Mouse (Mus musculus) urinary bladder, postnatal 10 days (tissue): ENCODE measurements around the gene Gm9789.
"Not testable (repeated sequence)": the region's sequence is repeated elsewhere in the genome, so short reads cannot be mapped to it uniquely, and the experiment has no call there.

ENCODE experiments used
- DNase-seq: peaks from one replicate; pipeline ENCODE4 v3.0.0; 2022; ENCODE audit warnings: low spot score

The Gm9789 gene

DNA sequence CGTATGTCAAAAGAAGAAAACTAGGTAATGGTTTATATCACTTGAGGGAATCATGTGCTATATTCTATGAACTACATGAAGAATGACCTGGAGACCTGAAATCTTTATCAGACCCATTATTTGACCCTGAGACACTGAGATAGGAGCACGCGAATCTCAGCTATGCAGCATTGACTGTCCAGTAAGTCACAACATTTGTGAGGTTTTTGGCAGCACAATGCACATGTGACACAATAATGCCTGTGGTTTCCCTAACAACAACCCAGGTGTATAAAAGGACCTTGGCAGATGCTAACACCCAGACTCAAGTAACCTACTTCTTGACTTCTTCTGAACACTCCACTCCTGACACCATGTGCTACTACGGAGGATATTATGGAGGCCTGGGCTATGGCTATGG lies at the start of gene Gm9789:
Gene Gm9789 (plus strand): TSS at position 301 of the 400 bp plus-strand sequence.
- DNase-seq = no peak

DNA sequence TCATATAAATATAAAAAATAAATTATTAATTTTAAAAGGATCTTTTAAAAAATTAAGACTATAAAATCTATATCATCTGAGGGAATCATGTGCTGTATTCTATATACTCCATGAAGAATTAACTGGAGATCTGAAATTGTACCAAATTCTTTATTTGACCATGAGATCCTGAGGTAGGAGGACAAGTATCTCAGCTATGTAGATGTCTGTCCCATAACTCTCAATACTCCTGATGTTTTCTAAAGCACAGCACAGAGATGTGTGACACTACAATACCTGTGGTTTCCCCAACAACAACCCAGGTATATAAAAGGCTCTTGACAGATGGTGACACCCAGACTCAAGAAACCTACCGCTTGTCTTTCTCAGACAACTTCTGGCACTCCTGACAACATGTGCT lies 17.2 kb upstream of the Gm9789 start, which contains the start of gene Gm6358:
Gene Gm6358 (plus strand): TSS at position 301 of the 400 bp plus-strand sequence.
- DNase-seq = no peak

DNA sequence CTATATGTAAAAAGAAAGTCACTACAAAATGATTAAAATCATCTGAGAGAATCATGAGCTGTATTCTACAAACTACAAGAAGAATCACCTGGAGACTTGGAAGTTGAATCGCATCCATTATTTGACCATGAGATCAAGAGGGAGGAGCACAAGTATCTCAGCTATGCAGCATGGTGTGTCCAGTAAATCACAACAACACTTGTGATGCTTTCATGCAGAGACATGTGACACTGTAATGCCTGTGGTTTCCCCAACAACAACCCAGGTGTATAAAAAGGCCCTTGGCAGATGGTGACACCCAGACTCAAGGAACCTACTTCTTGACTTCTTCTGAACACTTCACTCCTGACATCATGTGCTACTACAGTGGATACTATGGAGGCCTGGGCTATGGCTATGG lies 7.0 kb upstream of the Gm9789 start, which contains the start of gene Gm10061:
Gene Gm10061 (plus strand): TSS at position 301 of the 400 bp plus-strand sequence.
- DNase-seq = no peak

DNA sequence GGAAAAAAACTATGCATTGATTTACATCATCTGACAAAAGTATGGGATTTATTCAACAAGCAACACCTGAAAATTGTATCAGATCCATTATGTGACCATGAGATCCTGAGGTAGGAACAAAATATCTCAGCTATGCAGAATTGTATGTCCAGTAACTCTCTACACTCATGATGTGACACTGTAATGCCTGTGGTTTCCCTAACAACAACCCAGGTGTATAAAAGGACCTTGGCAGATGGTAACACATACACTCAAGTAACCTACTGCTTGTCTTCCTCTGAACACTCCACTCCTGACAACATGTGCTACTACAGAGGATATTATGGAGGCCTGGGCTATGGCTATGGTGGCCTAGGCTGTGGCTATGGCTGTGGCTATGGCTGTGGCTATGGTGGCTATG lies 11.4 kb downstream of the Gm9789 start, which contains the start of gene Gm7735:
Gene Gm7735 (plus strand): TSS at position 301 of the 400 bp plus-strand sequence.
- not testable (repeated sequence) for DNase-seq

DNA sequence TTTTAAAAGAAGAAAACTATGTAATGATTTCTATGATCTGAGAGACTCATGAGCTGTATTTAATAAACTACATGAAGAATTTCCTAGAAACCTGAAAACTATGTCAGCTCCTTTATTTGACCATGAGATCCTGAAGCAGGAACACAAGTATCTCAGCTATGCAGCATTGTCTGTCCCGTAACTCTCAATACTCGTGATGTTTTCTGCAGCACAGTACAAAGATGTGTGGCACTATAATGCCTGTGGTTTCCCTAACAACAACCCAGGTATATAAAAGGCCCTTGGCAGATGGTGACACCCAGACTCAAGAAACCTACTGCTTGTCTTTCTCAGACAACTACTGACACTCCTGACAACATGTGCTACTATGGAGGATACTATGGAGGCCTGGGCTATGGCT lies 16.7 kb downstream of the Gm9789 start, which contains the start of gene 1110057P08Rik:
Gene 1110057P08Rik (plus strand): TSS at position 301 of the 400 bp plus-strand sequence.
- DNase-seq = no peak

DNA sequence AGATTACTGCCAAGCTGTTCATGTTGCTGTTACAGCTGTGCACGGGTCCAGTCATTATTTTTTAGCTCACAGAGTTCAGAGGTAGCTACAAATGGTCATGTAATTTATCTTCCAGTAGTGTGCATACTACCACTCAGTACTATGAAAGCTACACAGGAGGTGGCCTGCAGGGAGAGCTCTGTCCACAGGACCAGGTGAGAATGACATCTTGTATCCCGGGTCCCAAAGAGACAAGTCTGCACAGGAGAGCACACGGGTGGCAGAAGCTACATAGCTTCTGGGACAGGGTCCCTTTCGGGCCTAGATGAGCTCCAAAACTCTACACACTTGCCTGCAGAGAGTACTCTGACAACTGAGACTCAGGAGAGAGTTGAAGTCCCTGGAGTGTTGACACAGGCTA lies 30.9 kb downstream of the Gm9789 start:
- DNase-seq = no peak

DNA sequence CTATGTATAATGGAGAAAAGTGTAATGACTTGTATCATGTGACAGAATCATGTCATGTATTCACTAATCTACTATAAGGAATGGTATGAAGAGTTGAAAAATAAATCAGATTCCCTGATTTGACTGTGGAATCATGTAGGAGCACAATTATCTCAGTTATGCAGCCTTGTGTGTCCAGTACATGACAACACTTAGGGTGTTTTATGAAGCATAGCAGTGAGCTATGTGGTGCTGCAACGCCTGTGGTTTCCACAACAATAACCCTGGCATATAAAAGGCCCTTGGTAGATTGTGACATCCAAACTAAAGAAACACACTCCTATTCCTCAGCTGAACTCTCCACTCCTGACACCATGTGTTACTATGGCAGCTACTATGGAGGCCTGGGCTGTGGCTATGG lies 47.8 kb downstream of the Gm9789 start, which contains the start of gene Krtap20-2:
Gene Krtap20-2 (plus strand): TSS at position 301 of the 400 bp plus-strand sequence.
- DNase-seq = no peak
